Mouse (Mus musculus) heart, adult 2 months (tissue): ENCODE measurements around the gene Atpif1.
"Not testable (repeated sequence)": the region's sequence is repeated elsewhere in the genome, so short reads cannot be mapped to it uniquely, and the experiment has no call there.

Experiments used
- CTCF ChIP-seq: fragments of 200-600 bp; IDR thresholded peaks from 2 replicates; pipeline ENCODE4 v1.8.1; 2022; ENCODE audit warnings: antibody characterized with exemption, mild to moderate bottlenecking, moderate library complexity
- EP300 ChIP-seq: fragments of 200-500 bp; IDR thresholded peaks from 2 replicates; pipeline ENCODE4 v1.6.1; 2011; ENCODE audit warnings: low read depth, low read length, control low read depth; ENCODE audit not compliant: insufficient read depth
- POLR2A ChIP-seq: fragments of 200-500 bp; IDR thresholded peaks from 2 replicates; pipeline ENCODE4 v1.6.1; 2011; ENCODE audit warnings: mild to moderate bottlenecking, low read depth, low read length, control low read depth; ENCODE audit not compliant: insufficient read depth

DNA sequence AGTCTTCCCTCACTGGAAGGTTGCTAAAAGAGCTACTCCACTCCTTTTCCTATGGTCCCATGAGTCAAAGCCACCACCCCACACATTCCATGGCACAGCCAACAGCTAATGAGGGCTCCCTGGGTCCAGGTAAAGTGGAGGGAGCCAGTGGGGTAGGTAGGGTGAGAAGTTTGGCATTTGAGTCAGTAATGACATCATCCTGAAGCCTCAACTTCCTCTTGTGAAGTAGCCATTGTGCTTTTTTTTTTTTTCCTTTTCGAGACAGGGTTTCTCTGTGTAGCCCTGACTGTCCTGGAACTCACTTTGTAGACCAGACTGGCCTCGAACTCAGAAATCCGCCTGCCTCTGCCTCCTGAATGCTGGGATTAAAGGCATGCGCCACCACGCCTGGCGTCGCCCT lies 22.1 kb upstream of the Atpif1 start:
- not testable (repeated sequence) for TF ChIP-seq CTCF, POLR2A, EP300
